Mouse (Mus musculus): ENCODE measurements around the gene Serinc5. TPM values are rescaled to one million over a fixed set of nuclear protein-coding genes. Genes with fewer than 3 reads are reported as not detected.

Gene Serinc5
- polyA plus RNA-seq, 1 experiment from 2014 or later: 20.0 TPM

DNA sequence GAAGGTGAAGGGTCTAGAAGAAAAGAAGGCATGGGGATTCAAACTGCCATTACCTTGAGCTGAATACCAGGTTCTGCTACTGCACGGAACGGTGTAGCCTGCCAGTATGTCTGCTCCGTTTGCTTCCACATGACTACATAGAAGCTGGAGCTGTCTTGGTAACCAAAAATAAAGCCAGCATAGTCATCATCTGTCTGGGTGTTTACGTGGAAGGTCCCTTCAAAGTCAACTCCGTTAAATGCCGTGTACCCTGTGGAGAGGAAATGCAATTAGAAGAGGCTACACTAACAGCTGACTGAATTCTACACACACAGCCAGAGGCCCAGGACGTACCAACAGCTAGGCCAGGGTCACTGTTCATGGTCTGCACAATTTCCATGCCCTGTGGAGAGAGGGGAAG, 144.1 kb downstream of the Serinc5 start:
- Histone ChIP-seq H3K4me2 (ENCODE audit: low read depth, low read length) (no peak overlapping the region), H3K27me3 (replicated peaks; ENCODE audit: control insufficient read depth, insufficient read depth, low read length) (0 out of 2 replicates have a peak, but pooled peaks cover 2% of the 10 kb centered on the region), H3K4me3 (ENCODE audit: low read depth, low read length) (no peak overlapping the region), H3K27ac (replicated peaks; ENCODE audit: low read depth, low read length) (no peak overlapping the region), H3K4me1 (ENCODE audit: control insufficient read depth, insufficient read depth, low read length) (no peaks in the 10 kb centered on the region), H3K9me3 (ENCODE audit: control insufficient read depth, low read length) (no peaks in the 10 kb centered on the region), H3K9ac (ENCODE audit: low read depth, low read length) (no peak overlapping the region), H3K36me3 (ENCODE audit: control insufficient read depth, insufficient read depth, low read length) (no peaks in the 10 kb centered on the region)
- ATAC-seq (ENCODE audit: low read depth) (no peak), DNase-seq (ENCODE audit: low spot score) (no peak)
- WGBS: 73% methylated on average over 7 of the region's 7 CpGs

DNA sequence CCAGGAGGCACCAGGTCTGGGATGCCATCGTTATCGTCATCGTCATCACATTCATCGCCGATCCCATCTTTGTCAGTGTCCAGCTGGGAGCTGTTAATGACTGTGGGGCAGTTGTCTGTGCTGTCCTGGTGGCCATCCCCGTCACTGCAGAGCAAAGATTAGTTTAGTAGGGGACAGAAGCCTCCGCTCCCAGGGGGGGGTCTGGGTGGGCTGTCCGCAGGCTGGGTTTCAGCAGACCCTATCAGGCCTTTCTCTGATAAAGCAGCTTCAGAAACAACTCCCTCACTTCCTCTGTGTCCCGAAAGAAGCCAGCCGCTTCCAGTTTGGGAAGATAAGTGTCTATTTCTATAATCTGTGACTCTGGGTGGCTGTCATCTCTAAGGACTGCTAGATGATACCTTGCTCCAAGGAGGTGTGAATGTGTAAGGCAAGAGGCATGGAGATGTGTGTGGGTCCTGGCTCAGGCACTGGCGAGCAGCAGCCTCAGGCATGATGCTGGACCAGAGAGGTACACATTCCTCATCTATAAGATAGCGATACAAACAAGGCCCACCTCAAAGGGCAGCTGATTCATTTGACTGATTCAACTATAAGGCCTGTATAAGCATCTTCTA, 147.2 kb downstream of the Serinc5 start:
- H3K27ac ChIP-seq (replicated peaks; ENCODE audit: low read depth, low read length): no peak overlapping the region
- no peaks in the 10 kb centered on the region for H3K36me3 ChIP-seq (ENCODE audit: control insufficient read depth, insufficient read depth, low read length)
- H3K9me3 ChIP-seq (ENCODE audit: control insufficient read depth, low read length): no peaks in the 10 kb centered on the region
- H3K9ac ChIP-seq (ENCODE audit: low read depth, low read length): no peak overlapping the region
- H3K4me3 ChIP-seq (ENCODE audit: low read depth, low read length): no peak overlapping the region
- H3K4me2 ChIP-seq (ENCODE audit: low read depth, low read length): no peak overlapping the region
- WGBS: 86% methylated on average over 12 of the region's 12 CpGs
- no peaks in the 10 kb centered on the region for H3K4me1 ChIP-seq (ENCODE audit: control insufficient read depth, insufficient read depth, low read length)
- DNase-seq (ENCODE audit: low spot score) (no peak), ATAC-seq (ENCODE audit: low read depth) (no peak)
- H3K27me3 ChIP-seq (replicated peaks; ENCODE audit: control insufficient read depth, insufficient read depth, low read length): no peaks in the 10 kb centered on the region

DNA sequence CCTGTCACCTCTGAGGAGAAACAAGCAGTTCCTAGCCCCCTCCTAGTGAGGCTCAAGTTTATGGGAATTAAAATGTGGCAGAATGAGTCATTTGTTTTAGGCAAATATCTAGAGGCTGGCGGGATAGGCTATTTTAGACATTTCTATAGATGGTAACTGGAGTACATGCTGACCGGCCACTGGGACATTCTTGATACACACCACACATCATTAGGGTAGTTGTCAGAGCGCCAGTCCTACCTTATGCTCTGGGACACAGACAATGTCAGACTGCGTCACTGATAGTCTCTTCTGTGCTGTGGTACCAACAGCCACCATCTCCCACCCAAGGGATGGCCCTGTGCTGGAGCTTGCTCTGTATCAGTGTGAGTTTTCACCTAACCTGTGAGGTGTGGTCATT, 148.2 kb downstream of the Serinc5 start:
- Histone ChIP-seq H3K4me2 (ENCODE audit: low read depth, low read length) (no peak overlapping the region), H3K9me3 (ENCODE audit: control insufficient read depth, low read length) (no peaks in the 10 kb centered on the region), H3K27ac (replicated peaks; ENCODE audit: low read depth, low read length) (no peak overlapping the region), H3K4me3 (ENCODE audit: low read depth, low read length) (no peak overlapping the region), H3K4me1 (ENCODE audit: control insufficient read depth, insufficient read depth, low read length) (no peaks in the 10 kb centered on the region), H3K27me3 (replicated peaks; ENCODE audit: control insufficient read depth, insufficient read depth, low read length) (no peaks in the 10 kb centered on the region), H3K36me3 (ENCODE audit: control insufficient read depth, insufficient read depth, low read length) (no peaks in the 10 kb centered on the region), H3K9ac (ENCODE audit: low read depth, low read length) (no peak overlapping the region)
- 83% methylated on average over 4 of the region's 4 CpGs for WGBS
- DNase-seq (ENCODE audit: low spot score): no peak
- no peak for ATAC-seq (ENCODE audit: low read depth)

DNA sequence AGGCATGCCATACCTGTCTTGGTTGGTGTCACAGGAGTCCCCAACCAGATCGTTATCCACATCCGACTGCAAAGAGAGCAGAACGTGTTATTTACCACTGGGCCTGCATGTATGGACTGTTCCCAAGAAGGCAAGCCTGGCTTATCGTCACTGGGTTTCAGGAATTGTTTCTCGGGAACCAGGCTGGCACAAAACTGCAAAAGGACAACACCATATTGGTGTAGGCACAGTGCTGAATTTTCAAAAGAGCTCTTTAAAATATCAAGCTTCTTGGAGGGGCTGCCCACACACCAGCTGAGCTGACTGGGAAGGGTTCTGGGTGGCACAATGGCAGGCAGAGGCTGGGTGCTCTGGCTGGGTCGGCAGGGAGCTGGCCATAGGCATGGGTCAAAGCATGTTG, 149.6 kb downstream of the Serinc5 start:
- 79% methylated on average over 6 of the region's 6 CpGs for WGBS
- ATAC-seq (ENCODE audit: low read depth): no peak

More for the DNA sequence above, 149.6 kb downstream of the Serinc5 start:
- no peak overlapping the region for H3K27ac ChIP-seq (replicated peaks; ENCODE audit: low read depth, low read length)
- no peak overlapping the region for H3K9ac ChIP-seq (ENCODE audit: low read depth, low read length)
- DNase-seq (ENCODE audit: low spot score): no peak
- H3K4me2 ChIP-seq (ENCODE audit: low read depth, low read length): no peak overlapping the region
- no peaks in the 10 kb centered on the region for H3K4me1 ChIP-seq (ENCODE audit: control insufficient read depth, insufficient read depth, low read length)
- no peak overlapping the region for H3K4me3 ChIP-seq (ENCODE audit: low read depth, low read length)
- no peaks in the 10 kb centered on the region for H3K9me3 ChIP-seq (ENCODE audit: control insufficient read depth, low read length)
- no peaks in the 10 kb centered on the region for H3K27me3 ChIP-seq (replicated peaks; ENCODE audit: control insufficient read depth, insufficient read depth, low read length)
- no peaks in the 10 kb centered on the region for H3K36me3 ChIP-seq (ENCODE audit: control insufficient read depth, insufficient read depth, low read length)

Other genes with a start within 250 kb of the Serinc5 start
- gene Ankrd34b, start 185.2 kb upstream of the Serinc5 start, polyA plus RNA-seq (2014; fragmentation: Nextera tagmentation; extraction: Ambion mirVana): 0.09 and 0.14 TPM in 2 replicates
- 0.24 TPM in 1 of 2 replicates, not detected in the other for gene Fam151b, start 127.1 kb upstream of the Serinc5 start, polyA plus RNA-seq (2014; fragmentation: Nextera tagmentation; extraction: Ambion mirVana)
- gene Zfyve16, start 80.2 kb upstream of the Serinc5 start, polyA plus RNA-seq (2014; fragmentation: Nextera tagmentation; extraction: Ambion mirVana): 14.1 and 15.3 TPM in 2 replicates
- gene Spz1, start 34.9 kb upstream of the Serinc5 start, polyA plus RNA-seq (2014; fragmentation: Nextera tagmentation; extraction: Ambion mirVana): not detected in 2 replicates
- 56.8 and 64.8 TPM in 2 replicates for gene Thbs4, start 183.7 kb downstream of the Serinc5 start, polyA plus RNA-seq (2014; fragmentation: Nextera tagmentation; extraction: Ambion mirVana)
- 4.1 and 4.8 TPM in 2 replicates for gene Mtx3, start 233.7 kb downstream of the Serinc5 start, polyA plus RNA-seq (2014; fragmentation: Nextera tagmentation; extraction: Ambion mirVana)

Measured in embryonic facial prominence, embryonic 14.5 days (tissue).